ENCODE assay signal across 20 mouse cellular contexts in genomic region chr3:89626556-89626955, GRCm38 (mm10).
DNase-seq lines count a peak whose midpoint lies in the region; ATAC-seq and TF ChIP-seq lines count a peak whose summit lies in the region.
"Had no signal": no experiment of that assay in that cellular context is flagged by ENCODE, and none has a peak within 500 bp of the region (broad histone marks: within the 10 kb centered on the region; RNA-seq: fewer than 3 reads in every experiment).

No protein-coding gene starts in this region.

- no peak for TF ChIP-seq POLR2A in brain, embryonic 14.5 days (IDR thresholded peaks at IDR 0.05; ENCODE audit: borderline replicate concordance, extremely low read depth, insufficient read depth, insufficient read length, poor library complexity, severe bottlenecking)

- no peak overlapping the region for H3K9ac ChIP-seq in midbrain, embryonic 13.5 days (replicated peaks)
- H3K9ac ChIP-seq: embryonic facial prominence, embryonic 15.5 days; heart, embryonic 12.5 days; kidney, embryonic 15.5 days; limb, embryonic 12.5 days; liver, embryonic 13.5 days; lung, embryonic 14.5 days had no signal

- no peak overlapping the region for H3K4me2 ChIP-seq in midbrain, embryonic 13.5 days (replicated peaks)
- H3K4me2 ChIP-seq: embryonic facial prominence, embryonic 15.5 days; heart, embryonic 12.5 days; kidney, embryonic 15.5 days; limb, embryonic 12.5 days; liver, embryonic 13.5 days; lung, embryonic 14.5 days had no signal

- H3K4me1 ChIP-seq in heart, embryonic 10.5 days: peaks cover 31% of the 10 kb centered on the region
- H3K4me1 ChIP-seq in midbrain, embryonic 13.5 days (replicated peaks): peaks cover 64% of the 10 kb centered on the region
- H3K4me1 ChIP-seq: embryonic facial prominence, embryonic 15.5 days; liver, embryonic 13.5 days had no signal

- H3K9me3 ChIP-seq in heart, embryonic 10.5 days: no peaks in the 10 kb centered on the region
- no peaks in the 10 kb centered on the region for H3K9me3 ChIP-seq in midbrain, embryonic 13.5 days
- H3K9me3 ChIP-seq: embryonic facial prominence, embryonic 15.5 days; heart, embryonic 12.5 days; kidney, embryonic 15.5 days; limb, embryonic 12.5 days; liver, embryonic 13.5 days had no signal

- WGBS in heart, embryonic 10.5 days: 48% methylated on average over 4 of the region's 4 CpGs
- WGBS in midbrain, embryonic 13.5 days: 41% methylated on average over 4 of the region's 4 CpGs

- H3K27ac ChIP-seq in heart, embryonic 10.5 days: peak overlapping the region; percentile 22; the same call in 1 of the 2 replicates
- H3K27ac ChIP-seq in midbrain, embryonic 13.5 days: peak overlapping the region; percentile 67
- H3K27ac ChIP-seq: embryonic facial prominence, embryonic 15.5 days; kidney, embryonic 15.5 days; limb, embryonic 12.5 days; liver, embryonic 13.5 days; stomach, postnatal 0 days had no signal

- no peak for DNase-seq in heart, embryonic 10.5 days (ENCODE audit: low spot score)
- DNase-seq in heart, postnatal 14 days: no peak
- DNase-seq in 3134 (ENCODE audit: extremely low read depth, insufficient read length, low spot score): peak; percentile 28
- peak; percentile 60 for DNase-seq in brain, embryonic 14.5 days (ENCODE audit: low read depth)
- DNase-seq in frontal cortex, postnatal 25 days (ENCODE audit: low spot score in 2 of 2): no peak
- no peak for DNase-seq in ovary, postnatal 36 days (ENCODE audit: low spot score)
- DNase-seq: adrenal gland, adult 8-10 months; cerebellum, adult 9-11 months; kidney, postnatal 4 days; layer of hippocampus, adult 9-11 months; liver, embryonic 13.5 days; lung, embryonic 14.5 days; lung, postnatal 36 days had no signal

- no peak overlapping the region for H3K4me3 ChIP-seq in heart, embryonic 10.5 days
- H3K4me3 ChIP-seq in midbrain, embryonic 13.5 days (replicated peaks): no peak overlapping the region
- H3K4me3 ChIP-seq: embryonic facial prominence, embryonic 15.5 days; heart, embryonic 12.5 days; kidney, embryonic 15.5 days; limb, embryonic 12.5 days; liver, embryonic 13.5 days had no signal

- TF ChIP-seq CTCF in brain, embryonic 14.5 days (IDR thresholded peaks at IDR 0.05; ENCODE audit: borderline replicate concordance, extremely low read depth, insufficient read depth, insufficient read length): no peak

- intact Hi-C loops in heart, postnatal 14 days (cut with DNase I): no loop called here

- no peak for ATAC-seq in midbrain, embryonic 13.5 days
- ATAC-seq: intestine, embryonic 16.5 days had no signal

- peaks cover 4% of the 10 kb centered on the region; the same call in 1 of the 2 replicates for H3K27me3 ChIP-seq in heart, embryonic 10.5 days (ENCODE audit: insufficient read depth, poor library complexity, severe bottlenecking)
- no peaks in the 10 kb centered on the region for H3K27me3 ChIP-seq in midbrain, embryonic 13.5 days
- H3K27me3 ChIP-seq: embryonic facial prominence, embryonic 15.5 days; heart, embryonic 12.5 days; kidney, embryonic 15.5 days; limb, embryonic 12.5 days had no signal

- H3K36me3 ChIP-seq in heart, embryonic 10.5 days: no peaks in the 10 kb centered on the region
- H3K36me3 ChIP-seq in midbrain, embryonic 13.5 days: no peaks in the 10 kb centered on the region
- H3K36me3 ChIP-seq: embryonic facial prominence, embryonic 15.5 days; heart, embryonic 12.5 days; kidney, embryonic 15.5 days; limb, embryonic 12.5 days; liver, embryonic 13.5 days had no signal

Comparison
In these comparisons a context has a peak if more than half of its experiments do, and no peak if none do; other contexts are left out.
1. DNase-seq: peak in 3134 (single experiment) and brain, embryonic 14.5 days (single experiment); none in heart, embryonic 10.5 days (single experiment), heart, postnatal 14 days (0 of 2), frontal cortex, postnatal 25 days (0 of 2) and ovary, postnatal 36 days (single experiment).